Mouse (Mus musculus) kidney, adult 11 months (tissue): Measurements from ENCODE around the gene Pcp4.

ENCODE experiments used
- DNase-seq: peaks from one replicate; pipeline ENCODE4 v3.0.0; 2022

Pcp4 gene

DNA sequence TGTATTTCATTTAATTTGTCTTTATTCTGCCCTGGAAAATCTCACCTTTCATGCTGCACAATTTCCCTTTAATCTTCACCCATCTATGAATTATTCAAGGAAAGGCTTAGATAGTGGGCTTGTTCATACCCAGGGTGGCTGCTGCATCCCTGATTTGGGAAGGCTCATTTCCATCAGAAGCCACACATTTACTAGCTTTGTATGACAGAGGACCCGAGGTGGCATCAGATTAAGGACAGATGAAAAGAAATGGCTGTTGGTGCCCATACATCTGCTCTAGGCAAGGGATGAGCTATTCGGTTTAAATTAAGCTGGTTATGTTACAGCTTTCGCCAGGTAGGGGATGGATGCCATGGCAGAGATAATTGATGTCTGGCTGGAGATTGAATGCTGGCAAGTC, 24.1 kb downstream of the Pcp4 start:
- DNase-seq: no peak

DNA sequence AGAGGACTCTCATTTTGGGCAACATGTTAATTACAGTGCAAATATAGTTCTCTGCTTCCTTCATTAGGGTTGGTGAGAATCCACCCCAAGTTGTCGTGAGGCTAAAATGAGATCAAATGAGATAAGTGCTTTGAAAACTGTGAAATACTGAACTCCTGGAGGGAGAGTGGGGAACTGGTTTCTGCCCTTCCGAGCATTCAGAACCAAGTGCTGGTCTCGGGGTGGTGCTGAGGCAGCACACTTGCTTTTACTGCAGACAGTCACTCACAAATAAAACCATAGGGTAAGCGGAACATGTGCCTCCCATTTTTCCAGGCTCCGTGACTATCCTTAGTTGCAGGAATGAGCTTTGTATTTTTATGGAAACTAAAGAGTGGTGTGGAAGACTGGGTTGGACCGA, 26.7 kb downstream of the Pcp4 start:
- no peak for DNase-seq

GRCm38 (mm10) chr16:96498951-96499350, 31.5 kb downstream of the Pcp4 start:
- DNase-seq: no peak

GRCm38 (mm10) chr16:96501241-96501640, 33.8 kb downstream of the Pcp4 start:
- DNase-seq: no peak

DNA sequence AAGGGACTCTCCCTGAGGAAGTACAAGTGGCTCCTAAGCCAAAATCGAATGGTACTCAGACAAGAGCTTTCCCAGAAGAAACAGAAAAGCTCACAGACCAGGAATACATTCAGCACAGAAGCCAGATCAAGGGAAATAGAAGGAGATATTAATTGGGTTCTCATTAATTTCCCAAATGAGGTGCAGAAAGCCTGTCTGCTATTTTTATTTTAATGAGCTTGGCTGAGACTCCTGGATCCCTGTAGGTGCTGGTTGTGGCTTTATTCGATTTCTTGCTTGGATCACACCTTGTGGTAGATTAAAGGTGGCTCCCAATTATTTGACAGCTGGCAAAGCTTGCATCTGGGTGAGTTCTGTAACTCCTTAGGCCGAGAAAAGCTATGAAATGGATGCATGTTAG, 35.2 kb downstream of the Pcp4 start:
- no peak for DNase-seq

DNA sequence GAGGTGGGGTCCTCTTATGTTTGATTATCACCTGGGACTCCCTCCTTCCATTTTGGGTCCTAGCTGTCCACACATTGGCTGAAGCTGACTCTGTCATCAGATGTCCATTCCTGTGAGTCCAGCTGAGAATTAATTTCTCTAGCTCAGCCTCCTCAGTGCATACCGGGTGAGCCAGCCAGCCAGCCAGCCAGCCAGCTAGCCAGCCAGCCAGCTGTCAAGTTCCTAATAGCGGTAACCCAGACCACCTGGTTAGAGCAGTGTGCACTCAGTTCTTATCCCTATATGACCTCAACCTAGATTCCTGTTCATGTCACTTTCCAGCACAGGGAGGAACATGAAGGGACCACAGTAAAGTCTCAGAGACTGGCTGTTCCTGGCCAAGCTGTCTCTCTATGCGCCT, 47.1 kb downstream of the Pcp4 start:
- DNase-seq: no peak

DNA sequence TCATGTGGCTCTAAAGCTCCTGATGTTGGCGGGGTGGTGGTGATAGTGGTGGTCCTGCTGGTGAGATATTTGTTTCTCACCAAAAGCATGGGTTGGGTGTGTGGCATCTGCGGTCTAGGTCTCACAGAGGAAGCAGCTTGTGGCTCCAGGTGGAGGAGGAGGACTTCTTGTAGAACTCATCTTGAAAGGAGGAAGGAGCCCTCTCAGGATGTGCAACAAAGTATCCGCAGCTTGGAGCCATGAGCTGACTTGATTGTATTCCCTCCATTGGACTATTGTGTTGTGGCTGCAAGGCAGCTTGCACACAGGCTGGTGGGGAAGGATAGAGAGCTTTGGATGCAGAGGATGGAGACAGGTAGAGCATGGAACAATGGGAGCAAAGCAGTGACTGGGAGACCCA, 60.1 kb downstream of the Pcp4 start:
- no peak for DNase-seq

GRCm38 (mm10) chr16:96528471-96528870, 61.1 kb downstream of the Pcp4 start:
- no peak for DNase-seq

DNA sequence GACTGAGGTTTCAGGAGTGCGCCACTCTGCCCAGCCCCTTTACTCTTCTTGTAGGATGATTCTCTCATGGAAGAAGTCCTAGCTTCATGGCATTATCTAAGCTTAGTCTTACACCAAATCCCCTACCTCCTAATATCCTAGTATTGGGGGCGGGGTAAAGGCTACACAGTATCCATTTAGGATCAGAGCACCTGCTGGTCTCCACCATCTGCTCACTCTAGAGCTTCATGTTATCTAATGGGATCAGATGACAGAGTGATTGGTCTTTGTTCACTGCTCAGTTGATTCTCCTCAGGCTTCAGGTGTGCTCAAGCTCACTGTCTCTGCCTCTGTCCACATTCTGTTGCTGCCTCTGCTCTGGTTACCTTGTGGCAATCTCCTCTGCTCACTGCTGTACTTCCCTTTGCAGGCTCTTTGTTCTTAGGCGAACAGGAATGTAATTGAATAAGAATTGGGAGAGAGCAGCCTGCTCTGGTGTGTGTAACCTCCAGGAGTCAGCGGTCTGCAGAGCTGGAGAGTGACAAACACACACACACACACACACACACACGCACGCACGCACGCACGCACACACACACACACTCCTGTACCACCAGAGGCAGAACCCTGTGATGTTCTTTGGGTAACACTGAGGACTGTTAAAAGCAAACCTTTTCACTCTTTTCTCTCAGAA, 62.6 kb downstream of the Pcp4 start:
- DNase-seq: no peak

DNA sequence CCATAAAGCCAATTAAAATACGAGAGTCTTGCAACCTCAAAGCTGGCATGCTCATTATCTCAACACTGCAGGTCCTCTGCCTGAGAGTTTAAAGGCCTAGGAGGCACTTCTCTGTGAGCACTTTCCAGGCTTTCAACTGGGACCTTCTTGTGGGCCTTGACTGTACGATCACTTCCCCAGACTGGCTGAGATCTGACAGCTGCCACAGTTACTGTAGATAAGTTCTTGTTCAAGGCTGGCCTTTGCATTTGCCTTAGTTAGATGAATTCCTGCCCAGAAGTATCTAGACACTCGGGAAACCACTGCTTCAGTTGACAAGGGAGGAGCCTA, 63.1 kb downstream of the Pcp4 start:
- no peak for DNase-seq

DNA sequence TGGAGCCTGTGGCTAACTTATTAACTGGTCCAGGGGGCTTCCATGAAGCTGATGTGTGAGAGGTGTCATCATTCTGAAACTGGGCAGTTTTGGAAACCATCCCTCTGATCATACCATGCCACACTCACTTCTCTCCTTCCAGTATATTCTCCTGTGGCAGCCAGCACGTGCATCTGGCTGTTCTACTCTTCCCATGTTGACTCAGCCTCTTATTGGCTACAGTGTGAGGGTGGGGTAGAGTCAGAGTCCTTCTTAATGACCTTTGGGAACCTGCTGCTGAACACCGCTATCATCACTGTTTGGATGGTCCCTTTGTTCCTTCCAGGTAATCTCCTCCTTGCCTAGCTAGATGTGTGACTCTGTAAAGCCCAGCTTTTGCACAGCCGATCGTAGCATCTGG, 63.6 kb downstream of the Pcp4 start:
- no peak for DNase-seq

- peak; percentile 6 for DNase-seq
Measured at GRCm38 (mm10) chr16:96533710-96534109, 66.3 kb downstream of the Pcp4 start.

- no peak for DNase-seq
Measured at GRCm38 (mm10) chr16:96535271-96535670, 67.9 kb downstream of the Pcp4 start.

GRCm38 (mm10) chr16:96536426-96536825, 69.0 kb downstream of the Pcp4 start:
- DNase-seq: peak; percentile 39

- DNase-seq: no peak
Measured at GRCm38 (mm10) chr16:96539091-96539490, 71.7 kb downstream of the Pcp4 start.

DNA sequence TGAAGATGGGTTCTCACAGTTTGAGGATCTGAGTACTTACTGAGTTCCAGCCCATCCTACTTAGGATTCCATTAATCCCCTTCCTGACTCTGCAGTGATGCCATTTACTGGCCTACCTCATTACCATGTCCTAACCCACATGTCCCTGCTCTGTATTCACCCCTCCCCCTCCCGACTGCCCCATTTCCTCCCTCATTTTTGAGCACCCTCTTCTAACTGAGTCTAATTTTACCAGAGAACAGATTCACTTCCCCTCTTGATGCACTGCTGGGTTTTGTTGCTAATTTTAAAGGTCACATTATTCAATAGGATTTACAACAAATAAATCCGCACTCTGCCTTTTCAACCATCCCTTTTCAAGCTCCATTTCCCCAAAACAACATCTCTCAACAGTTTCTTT, 73.7 kb downstream of the Pcp4 start:
- no peak for DNase-seq

DNA sequence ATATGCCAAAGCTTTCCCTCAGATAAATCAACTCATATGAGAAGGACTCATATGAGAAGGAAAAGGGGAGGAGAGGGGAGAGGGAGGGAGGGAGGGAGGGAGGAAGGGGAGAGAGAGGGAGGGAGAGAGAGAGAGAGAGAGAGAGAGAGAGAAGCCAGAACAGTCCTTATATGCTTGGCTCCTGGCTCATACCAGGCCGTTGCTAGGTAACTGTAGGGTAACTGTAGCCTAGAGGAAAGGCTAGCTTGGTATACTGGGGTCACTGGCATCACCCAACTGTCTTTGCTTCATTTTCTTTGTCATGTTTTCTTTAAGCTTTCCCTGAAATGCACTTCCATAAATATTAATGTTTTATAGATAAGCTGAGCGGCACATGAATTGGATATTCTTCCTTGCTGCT, 85.3 kb downstream of the Pcp4 start:
- no peak for DNase-seq

DNA sequence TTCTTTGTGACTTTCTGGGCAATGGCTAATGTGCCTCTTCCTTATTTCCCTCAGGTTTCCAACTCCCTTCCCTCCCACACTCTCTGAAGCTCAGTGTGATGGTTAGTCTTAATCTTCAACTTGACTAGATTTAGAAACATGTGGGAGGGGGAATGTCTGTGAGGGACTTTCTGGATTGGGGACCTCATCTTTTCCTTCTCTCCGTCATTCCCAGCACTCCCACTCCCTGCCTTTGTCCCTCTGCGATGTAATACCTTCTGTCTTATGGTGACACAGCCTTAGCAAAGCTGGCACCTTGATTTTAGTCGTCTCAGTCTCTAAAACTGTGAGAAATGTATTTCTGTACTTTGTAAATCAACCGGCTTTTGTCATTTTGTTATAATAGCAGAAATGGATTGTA, 88.0 kb downstream of the Pcp4 start:
- no peak for DNase-seq

GRCm38 (mm10) chr16:96556621-96557020, 89.2 kb downstream of the Pcp4 start:
- peak; percentile 3 for DNase-seq

GRCm38 (mm10) chr16:96558341-96558740, 90.9 kb downstream of the Pcp4 start:
- no peak for DNase-seq

DNA sequence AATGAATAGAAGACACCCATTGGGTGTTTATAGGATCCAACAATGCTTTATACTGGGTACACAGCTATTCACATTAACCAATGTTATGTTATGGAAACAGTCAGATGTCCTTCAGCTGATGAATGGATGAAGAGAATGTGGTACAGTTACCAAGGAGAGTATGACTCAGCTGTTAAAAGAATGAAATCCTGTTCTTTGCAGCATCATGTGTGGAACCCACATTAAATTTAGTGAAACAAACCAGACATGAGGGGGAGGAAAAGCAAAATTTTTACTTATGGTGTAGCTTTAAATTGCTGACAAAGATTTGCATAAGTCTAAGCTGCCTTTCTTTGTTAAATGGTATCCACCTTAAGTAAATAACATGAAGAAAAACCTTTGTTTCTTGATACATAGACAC, 92.4 kb downstream of the Pcp4 start:
- DNase-seq: no peak

- DNase-seq: no peak
Measured at GRCm38 (mm10) chr16:96563350-96564257, 96.2 kb downstream of the Pcp4 start.

DNA sequence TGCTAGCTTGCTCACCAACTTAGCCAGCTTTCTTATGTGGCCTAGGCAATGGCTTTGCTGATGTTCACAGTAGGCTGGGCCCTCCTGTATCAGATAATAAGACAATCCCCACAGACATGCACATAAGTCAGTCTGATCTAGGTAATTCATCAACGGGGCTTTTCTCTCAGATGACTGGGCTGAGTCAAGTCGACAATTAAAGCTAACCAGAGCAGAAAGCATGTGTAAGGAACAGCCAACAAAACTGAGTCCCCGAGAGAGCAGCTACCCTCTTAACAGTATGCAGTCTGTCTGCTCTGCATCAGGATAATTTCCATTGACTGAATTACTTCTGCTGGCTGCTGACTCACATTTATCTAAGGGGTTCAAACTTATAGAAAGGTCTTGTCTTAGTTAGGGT, 100.0 kb downstream of the Pcp4 start:
- no peak for DNase-seq
